Mouse (Mus musculus): ENCODE data around the gene Fmnl2. TPM values are rescaled to one million over a fixed set of nuclear protein-coding genes. Genes with fewer than 3 reads are reported as not detected.

Fmnl2 gene
- total and polyA plus RNA-seq, 2 experiments = 0.94 to 4.4 TPM

- WGBS = 92% methylated on average over 5 of the region's 5 CpGs
- no peak overlapping the region for H3K27ac ChIP-seq (replicated peaks; ENCODE audit: insufficient read depth, low read depth, low read length)
- no peak for DNase-seq (ENCODE audit: extremely low read depth, low read depth, low spot score)
- no peaks in the 10 kb centered on the region for H3K36me3 ChIP-seq (ENCODE audit: control insufficient read depth, insufficient read depth, low read length)
- H3K4me1 ChIP-seq (ENCODE audit: control insufficient read depth, insufficient read depth, low read length) = no peaks in the 10 kb centered on the region; the same call in 1 of the 2 replicates
- no peak overlapping the region for H3K9ac ChIP-seq (ENCODE audit: low read depth, low read length)
- peaks cover 3% of the 10 kb centered on the region for H3K79me2 ChIP-seq (ENCODE audit: control insufficient read depth, insufficient read depth, low read length)
- no peaks in the 10 kb centered on the region for H3K27me3 ChIP-seq (ENCODE audit: control insufficient read depth, insufficient read depth, low read length)
- H3K4me3 ChIP-seq (ENCODE audit: insufficient read depth, low read depth, low read length) = no peak overlapping the region
- no peak for TF ChIP-seq POLR2A (IDR thresholded peaks at IDR 0.05; ENCODE audit: extremely low read depth, insufficient read depth, low read length)
- TF ChIP-seq CTCF (IDR thresholded peaks at IDR 0.05; ENCODE audit: low read depth, low read length) = no peak
Measured at GRCm38 (mm10) chr2:52944594-52944993, 86.9 kb downstream of the Fmnl2 start.

DNA sequence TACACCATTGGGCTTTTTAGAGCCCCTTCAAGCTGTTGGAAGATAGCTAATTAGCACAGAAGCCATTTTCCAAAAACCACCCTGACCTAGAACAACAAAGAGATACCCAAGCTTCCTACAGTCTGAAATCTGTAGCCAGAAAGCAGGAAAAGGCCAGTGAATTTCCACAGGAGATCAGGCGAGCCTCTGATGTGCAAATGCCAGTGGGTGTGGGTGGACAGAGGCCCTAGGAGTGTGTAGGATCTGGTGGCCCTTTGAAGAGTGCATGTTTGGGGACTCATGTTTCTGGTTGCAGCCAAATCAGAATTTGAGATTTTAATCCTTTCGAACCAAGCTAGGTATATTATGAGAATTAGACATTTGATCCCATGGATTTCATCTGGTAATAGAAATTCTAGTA, 88.4 kb downstream of the Fmnl2 start:
- 88% methylated on average over 2 of the region's 2 CpGs for WGBS

DNA sequence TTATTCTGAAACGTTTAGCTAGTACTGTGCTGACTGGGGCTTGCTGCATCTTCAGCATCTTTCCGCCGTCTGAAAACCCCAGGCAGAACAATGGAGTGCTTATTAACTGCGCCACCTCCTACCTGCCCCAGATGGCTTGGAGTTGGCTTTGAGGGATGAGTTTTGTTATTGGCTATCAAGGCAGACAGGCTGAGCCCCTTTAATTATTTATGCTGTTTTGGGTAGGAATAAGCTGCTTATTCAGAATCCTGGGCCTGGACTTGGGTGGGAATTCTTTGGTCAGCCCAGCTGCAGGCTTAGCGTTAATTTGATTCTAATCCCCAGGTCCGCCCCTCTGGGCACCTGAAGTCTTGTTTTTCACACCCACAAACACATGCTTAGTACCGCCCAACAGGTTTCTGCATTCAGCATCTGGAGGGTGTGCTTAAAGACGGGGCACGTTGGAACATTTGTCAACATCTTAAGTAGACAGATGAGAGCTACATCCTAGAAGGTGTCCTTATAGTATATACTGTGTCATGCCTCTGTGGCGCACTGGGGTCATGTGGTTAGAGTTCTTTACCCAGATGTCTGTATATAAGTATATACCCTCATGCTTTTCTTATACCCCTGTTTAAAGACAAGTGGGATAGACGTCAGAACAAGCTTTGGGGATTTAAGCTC, 89.0 kb downstream of the Fmnl2 start:
- H3K4me1 ChIP-seq (ENCODE audit: control insufficient read depth, insufficient read depth, low read length) = no peaks in the 10 kb centered on the region; the same call in 1 of the 2 replicates
- WGBS = 87% methylated on average over 11 of the region's 11 CpGs

More for the DNA sequence above, 88.4 kb downstream of the Fmnl2 start:
- H3K4me3 ChIP-seq (ENCODE audit: insufficient read depth, low read depth, low read length) = no peak overlapping the region
- H3K9ac ChIP-seq (ENCODE audit: low read depth, low read length) = no peak overlapping the region
- H3K79me2 ChIP-seq (ENCODE audit: control insufficient read depth, insufficient read depth, low read length) = peaks cover 3% of the 10 kb centered on the region
- H3K36me3 ChIP-seq (ENCODE audit: control insufficient read depth, insufficient read depth, low read length) = no peaks in the 10 kb centered on the region
- H3K27ac ChIP-seq (replicated peaks; ENCODE audit: insufficient read depth, low read depth, low read length) = no peak overlapping the region
- H3K27me3 ChIP-seq (ENCODE audit: control insufficient read depth, insufficient read depth, low read length) = no peaks in the 10 kb centered on the region
- no peak for DNase-seq (ENCODE audit: extremely low read depth, low read depth, low spot score)
- no peaks in the 10 kb centered on the region; the same call in 1 of the 2 replicates for H3K4me1 ChIP-seq (ENCODE audit: control insufficient read depth, insufficient read depth, low read length)
- TF ChIP-seq POLR2A (IDR thresholded peaks at IDR 0.05; ENCODE audit: extremely low read depth, insufficient read depth, low read length) (no peak), CTCF (IDR thresholded peaks at IDR 0.05; ENCODE audit: low read depth, low read length) (no peak)

DNA sequence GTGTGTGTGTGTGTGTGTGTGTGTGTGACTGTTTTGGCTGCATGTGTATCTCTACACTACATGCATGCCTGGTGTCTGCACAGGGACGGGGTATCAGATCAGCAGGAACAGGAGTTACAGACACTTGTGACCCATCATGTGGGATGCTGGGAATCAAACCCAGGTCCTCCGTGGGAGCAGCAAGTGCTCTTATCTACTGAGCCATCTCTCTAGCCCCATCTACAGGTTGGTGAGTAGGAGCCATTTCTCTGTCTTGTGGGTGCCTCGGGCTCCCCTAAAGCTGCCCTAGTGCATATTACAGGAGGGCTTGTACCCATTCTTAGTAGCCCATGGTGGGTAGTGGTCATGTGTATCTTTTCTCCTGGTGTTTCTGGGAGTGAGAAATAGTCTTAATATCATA, 90.7 kb downstream of the Fmnl2 start:
- H3K4me1 ChIP-seq (ENCODE audit: control insufficient read depth, insufficient read depth, low read length) = no peaks in the 10 kb centered on the region; the same call in 1 of the 2 replicates
- H3K79me2 ChIP-seq (ENCODE audit: control insufficient read depth, insufficient read depth, low read length) = peaks cover 3% of the 10 kb centered on the region
- no peaks in the 10 kb centered on the region for H3K36me3 ChIP-seq (ENCODE audit: control insufficient read depth, insufficient read depth, low read length)
- TF ChIP-seq POLR2A (IDR thresholded peaks at IDR 0.05; ENCODE audit: extremely low read depth, insufficient read depth, low read length) (no peak), CTCF (IDR thresholded peaks at IDR 0.05; ENCODE audit: low read depth, low read length) (no peak)
- H3K4me3 ChIP-seq (ENCODE audit: insufficient read depth, low read depth, low read length) = no peak overlapping the region
- H3K27ac ChIP-seq (replicated peaks; ENCODE audit: insufficient read depth, low read depth, low read length) = no peak overlapping the region
- 92% methylated on average over 3 of the region's 3 CpGs for WGBS
- no peak for DNase-seq (ENCODE audit: extremely low read depth, low read depth, low spot score)
- H3K9ac ChIP-seq (ENCODE audit: low read depth, low read length) = no peak overlapping the region
- H3K27me3 ChIP-seq (ENCODE audit: control insufficient read depth, insufficient read depth, low read length) = no peaks in the 10 kb centered on the region

More for the DNA sequence above, 89.0 kb downstream of the Fmnl2 start:
- Histone ChIP-seq H3K79me2 (ENCODE audit: control insufficient read depth, insufficient read depth, low read length) (peaks cover 3% of the 10 kb centered on the region), H3K4me3 (ENCODE audit: insufficient read depth, low read depth, low read length) (no peak overlapping the region), H3K36me3 (ENCODE audit: control insufficient read depth, insufficient read depth, low read length) (no peaks in the 10 kb centered on the region), H3K27me3 (ENCODE audit: control insufficient read depth, insufficient read depth, low read length) (no peaks in the 10 kb centered on the region), H3K27ac (replicated peaks; ENCODE audit: insufficient read depth, low read depth, low read length) (no peak overlapping the region), H3K9ac (ENCODE audit: low read depth, low read length) (no peak overlapping the region)
- no peak for DNase-seq (ENCODE audit: extremely low read depth, low read depth, low spot score)
- no peak for TF ChIP-seq CTCF (IDR thresholded peaks at IDR 0.05; ENCODE audit: low read depth, low read length)
- TF ChIP-seq POLR2A (IDR thresholded peaks at IDR 0.05; ENCODE audit: extremely low read depth, insufficient read depth, low read length) = no peak

DNA sequence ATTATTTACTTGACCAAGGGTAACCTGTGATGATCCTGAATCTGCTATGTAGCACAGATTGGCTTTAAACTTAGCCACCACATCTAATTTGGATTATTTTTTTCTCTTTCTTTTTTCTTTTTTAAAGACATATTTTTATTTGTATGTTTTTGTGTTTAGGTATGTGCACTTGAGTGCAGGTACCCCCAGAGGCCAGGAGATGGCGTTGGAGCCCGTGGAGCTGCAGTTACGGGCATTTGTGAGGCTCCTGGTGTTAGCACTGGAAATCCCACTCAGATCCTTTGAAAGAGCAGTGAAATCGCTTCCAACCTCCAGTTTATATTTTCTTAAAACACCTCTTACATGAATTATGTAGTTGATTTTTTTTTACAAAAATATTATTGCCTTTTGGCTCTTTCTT, 91.9 kb downstream of the Fmnl2 start:
- H3K79me2 ChIP-seq (ENCODE audit: control insufficient read depth, insufficient read depth, low read length) = peaks cover 7% of the 10 kb centered on the region
- no peak overlapping the region for H3K4me3 ChIP-seq (ENCODE audit: insufficient read depth, low read depth, low read length)
- 96% methylated on average over 4 of the region's 4 CpGs for WGBS
- TF ChIP-seq CTCF (IDR thresholded peaks at IDR 0.05; ENCODE audit: low read depth, low read length) (0 out of 2 replicates have a peak, but pooled peaks have one; percentile 22), POLR2A (IDR thresholded peaks at IDR 0.05; ENCODE audit: extremely low read depth, insufficient read depth, low read length) (no peak)
- no peak for DNase-seq (ENCODE audit: extremely low read depth, low read depth, low spot score)
- no peaks in the 10 kb centered on the region for H3K27me3 ChIP-seq (ENCODE audit: control insufficient read depth, insufficient read depth, low read length)
- no peaks in the 10 kb centered on the region for H3K36me3 ChIP-seq (ENCODE audit: control insufficient read depth, insufficient read depth, low read length)
- no peaks in the 10 kb centered on the region for H3K4me1 ChIP-seq (ENCODE audit: control insufficient read depth, insufficient read depth, low read length)
- no peak overlapping the region for H3K9ac ChIP-seq (ENCODE audit: low read depth, low read length)
- no peak overlapping the region for H3K27ac ChIP-seq (replicated peaks; ENCODE audit: insufficient read depth, low read depth, low read length)

DNA sequence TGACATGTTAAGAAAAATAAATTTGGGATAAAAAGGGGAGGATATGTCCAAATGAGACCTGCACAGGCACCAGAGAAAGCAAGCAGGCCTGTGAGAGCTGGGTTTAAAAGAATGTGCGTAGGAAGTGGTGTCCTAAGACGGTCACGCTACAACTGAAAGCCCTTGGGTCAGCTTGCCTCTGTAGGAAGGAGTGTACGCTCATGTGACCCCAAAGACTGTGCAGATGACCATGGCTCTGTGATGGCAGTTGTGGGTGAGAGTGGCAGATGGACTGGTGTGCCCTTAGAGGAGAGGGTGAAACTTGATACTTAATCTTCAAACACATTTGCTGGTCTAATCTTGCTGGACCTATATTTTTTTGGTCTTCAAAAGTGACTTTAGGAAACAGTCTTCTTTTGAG, 92.6 kb downstream of the Fmnl2 start:
- Histone ChIP-seq H3K27ac (replicated peaks; ENCODE audit: insufficient read depth, low read depth, low read length) (no peak overlapping the region), H3K4me1 (ENCODE audit: control insufficient read depth, insufficient read depth, low read length) (0 out of 2 replicates have a peak, but pooled peaks cover 2% of the 10 kb centered on the region), H3K9ac (ENCODE audit: low read depth, low read length) (no peak overlapping the region), H3K27me3 (ENCODE audit: control insufficient read depth, insufficient read depth, low read length) (no peaks in the 10 kb centered on the region), H3K4me3 (ENCODE audit: insufficient read depth, low read depth, low read length) (no peak overlapping the region), H3K36me3 (ENCODE audit: control insufficient read depth, insufficient read depth, low read length) (no peaks in the 10 kb centered on the region), H3K79me2 (ENCODE audit: control insufficient read depth, insufficient read depth, low read length) (peaks cover 7% of the 10 kb centered on the region)
- 93% methylated on average over 4 of the region's 4 CpGs for WGBS
- no peak for DNase-seq (ENCODE audit: extremely low read depth, low read depth, low spot score)
- TF ChIP-seq CTCF (IDR thresholded peaks at IDR 0.05; ENCODE audit: low read depth, low read length) (no peak), POLR2A (IDR thresholded peaks at IDR 0.05; ENCODE audit: extremely low read depth, insufficient read depth, low read length) (no peak)

Measured in liver, adult 2 months (tissue).